ENCODE assay signal across 9 mouse cellular contexts in the genomic region with DNA sequence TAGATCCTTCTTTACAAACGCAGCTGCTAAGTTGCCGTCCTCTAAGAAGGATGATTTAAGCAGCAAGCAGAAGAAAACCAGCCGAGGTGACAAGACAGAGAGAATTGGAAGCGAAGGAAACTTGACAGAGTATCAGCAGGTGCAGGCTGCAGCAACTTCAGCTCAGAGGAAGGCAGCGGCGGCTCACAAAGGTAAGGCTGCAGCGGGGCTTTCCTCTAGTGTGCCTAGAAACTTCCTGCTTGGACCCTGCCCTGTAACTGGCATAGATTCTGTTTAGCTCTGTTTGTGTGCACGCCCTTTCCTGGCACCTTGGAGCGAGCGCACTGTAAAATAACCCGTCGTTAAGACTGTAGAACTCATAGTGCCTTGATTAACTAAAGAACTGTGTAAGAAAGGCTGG.
A peak's percentile ranks its signal among the peaks of the same experiment; 100 is the strongest.
DNase-seq lines count a peak whose midpoint lies in the region; ATAC-seq and TF ChIP-seq lines count a peak whose summit lies in the region.
"Had no signal": no experiment of that assay in that cellular context is flagged by ENCODE, and none has a peak within 500 bp of the region (broad histone marks: within the 10 kb centered on the region; RNA-seq: fewer than 3 reads in every experiment).

No protein-coding gene starts in this region.

- peak; percentile 32; the same call in 1 of the 2 replicates for ATAC-seq in intestine, embryonic 14.5 days (replicated peaks; ENCODE audit: low FRiP score, low TSS enrichment, low read depth)
- ATAC-seq in lung, embryonic 16.5 days (ENCODE audit: low read depth) = peak; percentile 70
- ATAC-seq in cerebellum, adult (ENCODE audit: insufficient number of reproducible peaks, low FRiP score, low TSS enrichment) = no peak

- WGBS in intestine, embryonic 14.5 days = 25% methylated on average over 12 of the region's 12 CpGs
- WGBS in lung, embryonic 16.5 days = 18% methylated on average over 12 of the region's 12 CpGs

- H3K9ac ChIP-seq in CH12.LX (ENCODE audit: insufficient read depth, low read depth) = no peak overlapping the region
- H3K9ac ChIP-seq in intestine, embryonic 14.5 days (ENCODE audit: low read length) = no peak overlapping the region
- peak overlapping the region; percentile 16 for H3K9ac ChIP-seq in lung, embryonic 16.5 days (ENCODE audit: low read length)
- H3K9ac ChIP-seq: liver, embryonic 15.5 days had no signal

- H3K4me3 ChIP-seq in CH12.LX (replicated peaks in 1 of 3; ENCODE audit: low read depth in 2 of 3, low read length in 2 of 3, poor library complexity in 1 of 3) = no peak overlapping the region
- peak overlapping the region; percentile 43 for H3K4me3 ChIP-seq in cortical plate, adult 2 months (ENCODE audit: insufficient read depth, low read length)
- H3K4me3 ChIP-seq in intestine, embryonic 14.5 days (ENCODE audit: low read depth, low read length) = no peak overlapping the region
- H3K4me3 ChIP-seq in lung, embryonic 16.5 days (ENCODE audit: low read length) = peak overlapping the region; percentile 36
- H3K4me3 ChIP-seq: liver, embryonic 15.5 days had no signal

- no peak for DNase-seq in CH12.LX (ENCODE audit: extremely low read depth)
- peak; percentile 61 for DNase-seq in intestine, embryonic 14.5 days (ENCODE audit: low spot score)
- DNase-seq in cerebellum, postnatal 4 days (ENCODE audit: low spot score in 2 of 2) = no peak
- no peak for DNase-seq in left cerebral cortex, adult 9 months (ENCODE audit: low spot score in 2 of 2)
- DNase-seq in cerebellum, postnatal 10 days = no peak

- H3K27me3 ChIP-seq in CH12.LX (replicated peaks) = no peaks in the 10 kb centered on the region
- no peaks in the 10 kb centered on the region for H3K27me3 ChIP-seq in intestine, embryonic 14.5 days (replicated peaks; ENCODE audit: control insufficient read depth, insufficient read depth, low read length)
- no peaks in the 10 kb centered on the region for H3K27me3 ChIP-seq in lung, embryonic 16.5 days (ENCODE audit: control insufficient read depth, insufficient read depth, low read depth, low read length)
- H3K27me3 ChIP-seq: liver, embryonic 15.5 days had no signal

- H3K36me3 ChIP-seq in CH12.LX (replicated peaks in 1 of 2; ENCODE audit: control insufficient read depth in 1 of 2, insufficient read depth in 1 of 2, low read length in 1 of 2) = no peaks in the 10 kb centered on the region
- no peaks in the 10 kb centered on the region for H3K36me3 ChIP-seq in intestine, embryonic 14.5 days (ENCODE audit: control insufficient read depth, insufficient read depth, low read length)
- no peaks in the 10 kb centered on the region for H3K36me3 ChIP-seq in lung, embryonic 16.5 days (ENCODE audit: control insufficient read depth, insufficient read depth, low read length)
- H3K36me3 ChIP-seq: liver, embryonic 15.5 days had no signal

- no peak for TF ChIP-seq CTCF in CH12.LX (conservative IDR thresholded peaks at IDR 0.05 in 1 of 2, IDR thresholded peaks at IDR 0.05 in 1 of 2; ENCODE audit: low read depth in 2 of 2, low read length in 2 of 2)
- TF ChIP-seq CTCF in cortical plate, adult 2 months (IDR thresholded peaks at IDR 0.05; ENCODE audit: extremely low read depth, insufficient read depth, low read length) = no peak

- dilution Hi-C loops in CH12.LX (cut with MboI; ENCODE audit: extremely low pct_ligation_motif_present, extremely low pct_unique_long_range_greater_than_20kb, low sequenced_read_pairs) = no loop called here

- H3K79me2 ChIP-seq in CH12.LX (replicated peaks; ENCODE audit: control insufficient read depth, extremely low read depth, insufficient read depth, poor library complexity, severe bottlenecking) = no peaks in the 10 kb centered on the region

- TF ChIP-seq RAD21 in CH12.LX (IDR thresholded peaks at IDR 0.05; ENCODE audit: low read depth, low read length) = no peak

- in situ Hi-C loops in CH12.LX (cut with MboI; ENCODE audit: low pct_ligation_motif_present, low pct_unique_long_range_greater_than_20kb, low sequenced_read_pairs) = no loop called here

- no peak for TF ChIP-seq EP300 in CH12.LX (IDR thresholded peaks at IDR 0.05; ENCODE audit: low read length)

- H3K27ac ChIP-seq in CH12.LX (ENCODE audit: insufficient read depth, low read depth) = no peak overlapping the region
- no peak overlapping the region for H3K27ac ChIP-seq in cortical plate, adult 2 months (ENCODE audit: insufficient read depth, low read length)
- no peak overlapping the region for H3K27ac ChIP-seq in intestine, embryonic 14.5 days (ENCODE audit: low read depth)
- 0 out of 2 replicates have a peak overlapping the region, but pooled peaks have one; percentile 16 for H3K27ac ChIP-seq in lung, embryonic 16.5 days (ENCODE audit: low read length)
- H3K27ac ChIP-seq: liver, embryonic 15.5 days had no signal

- H3K4me2 ChIP-seq in CH12.LX (ENCODE audit: insufficient read depth, low read depth, poor library complexity, severe bottlenecking) = peak overlapping the region; percentile 96
- peak overlapping the region; percentile 40 for H3K4me2 ChIP-seq in intestine, embryonic 14.5 days (ENCODE audit: low read length)
- H3K4me2 ChIP-seq in lung, embryonic 16.5 days (ENCODE audit: low read depth, low read length) = peak overlapping the region; percentile 56
- H3K4me2 ChIP-seq: liver, embryonic 15.5 days had no signal

- no peaks in the 10 kb centered on the region for H3K9me3 ChIP-seq in CH12.LX (replicated peaks; ENCODE audit: low read length)
- no peaks in the 10 kb centered on the region for H3K9me3 ChIP-seq in intestine, embryonic 14.5 days (ENCODE audit: control insufficient read depth, low read length)
- H3K9me3 ChIP-seq in lung, embryonic 16.5 days (ENCODE audit: control insufficient read depth, low read length) = no peaks in the 10 kb centered on the region
- H3K9me3 ChIP-seq: liver, embryonic 15.5 days had no signal

- peaks cover 4 to 15% of the 10 kb centered on the region in 2 experiments; a peak in 3 of 4 replicates for H3K4me1 ChIP-seq in CH12.LX (ENCODE audit: control insufficient read depth in 1 of 2, insufficient read depth in 2 of 2)
- H3K4me1 ChIP-seq in cortical plate, adult 2 months (ENCODE audit: control insufficient read depth, insufficient read depth, low read length) = peaks cover 2% of the 10 kb centered on the region; the same call in 1 of the 2 replicates
- no peaks in the 10 kb centered on the region; the same call in 1 of the 2 replicates for H3K4me1 ChIP-seq in intestine, embryonic 14.5 days (replicated peaks; ENCODE audit: control insufficient read depth, insufficient read depth, low read length)
- no peaks in the 10 kb centered on the region for H3K4me1 ChIP-seq in lung, embryonic 16.5 days (replicated peaks; ENCODE audit: control insufficient read depth, insufficient read depth, low read length)
- H3K4me1 ChIP-seq: liver, embryonic 15.5 days had no signal

- TF ChIP-seq POLR2A in CH12.LX (IDR thresholded peaks at IDR 0.05; ENCODE audit: low read depth, low read length) = no peak
- no peak for TF ChIP-seq POLR2A in cortical plate, adult 2 months (IDR thresholded peaks at IDR 0.05; ENCODE audit: extremely low read depth, insufficient read depth, low read length)

TF ChIP-seq in CH12.LX, 34 proteins besides CTCF, POLR2A, EP300 and RAD21:
- TF ChIP-seq ZKSCAN1 (IDR thresholded peaks at IDR 0.05; ENCODE audit: borderline replicate concordance, low read depth, low read length) (no peak), MAX (IDR thresholded peaks at IDR 0.05; ENCODE audit: low read length) (no peak), PAX5 (IDR thresholded peaks at IDR 0.05; ENCODE audit: low read length) (no peak), CHD2 (IDR thresholded peaks at IDR 0.05; ENCODE audit: low read length) (no peak), TBP (conservative IDR thresholded peaks at IDR 0.05; ENCODE audit: low read depth, low read length) (no peak), MYC (IDR thresholded peaks at IDR 0.05; ENCODE audit: low read depth, low read length) (no peak), NRF1 (IDR thresholded peaks at IDR 0.05; ENCODE audit: low read depth, low read length) (no peak), NELFE (IDR thresholded peaks at IDR 0.05; ENCODE audit: low read depth, low read length) (no peak), TCF12 (IDR thresholded peaks at IDR 0.05; ENCODE audit: low read depth, low read length) (no peak), BHLHE40 (IDR thresholded peaks at IDR 0.05; ENCODE audit: low read depth, low read length) (no peak), RCOR1 (conservative IDR thresholded peaks at IDR 0.05; ENCODE audit: low read depth, low read length) (no peak), USF2 (conservative IDR thresholded peaks at IDR 0.05; ENCODE audit: low read depth, low read length) (no peak), IRF4 (IDR thresholded peaks at IDR 0.05; ENCODE audit: low read depth, low read length) (no peak)
TF ChIP-seq in CH12.LX: peak in this region for 0.

Comparison
In these comparisons a context has a peak if more than half of its experiments do, and no peak if none do; other contexts are left out.
1. H3K4me2 ChIP-seq: peak in every context shown above with its lines; median percentile 96 in CH12.LX; 56 in lung, embryonic 16.5 days; 40 in intestine, embryonic 14.5 days.
2. H3K4me3 ChIP-seq: peak in cortical plate, adult 2 months (single experiment) and lung, embryonic 16.5 days (single experiment); none in CH12.LX (0 of 3) and intestine, embryonic 14.5 days (single experiment).